Mouse (Mus musculus): ENCODE results near the gene Ints11. TPM values are rescaled to one million over a fixed set of nuclear protein-coding genes. Genes with fewer than 3 reads are reported as not detected.

Gene Ints11
- polyA plus RNA-seq, 1 experiment from 2014 or later, result 27.3 TPM

DNA sequence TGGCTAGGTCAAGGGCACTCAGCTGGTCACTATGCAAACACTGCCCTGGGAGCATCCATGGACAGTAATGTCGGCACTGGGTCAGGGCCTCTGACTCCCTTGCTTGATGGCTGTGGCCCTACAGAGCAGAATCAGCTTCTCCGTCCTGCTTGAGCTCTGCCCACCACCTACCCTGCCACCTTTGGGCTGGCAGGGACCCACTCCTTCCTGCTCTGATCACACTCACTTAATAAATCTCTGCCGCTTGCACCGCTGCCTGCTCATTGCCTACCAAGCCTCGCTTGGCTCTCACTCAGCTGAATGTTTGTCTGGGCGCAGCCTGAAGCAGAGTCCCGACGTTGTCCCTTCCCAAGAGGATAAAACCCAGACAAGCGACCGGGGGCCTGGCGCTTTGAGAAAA, 37.7 kb downstream of the Ints11 start:
- Histone ChIP-seq H3K4me3 (no peak overlapping the region), H3K4me2 (no peak overlapping the region), H3K9ac (no peak overlapping the region), H3K36me3 (peaks cover 31% of the 10 kb centered on the region; the same call in 1 of the 2 replicates), H3K4me1 (replicated peaks) (no peaks in the 10 kb centered on the region), H3K27ac (no peak overlapping the region), H3K9me3 (replicated peaks) (no peaks in the 10 kb centered on the region), H3K27me3 (no peaks in the 10 kb centered on the region)
- WGBS, result 66% methylated on average over 11 of the region's 11 CpGs
- no peak for ATAC-seq (replicated peaks; ENCODE audit: insufficient number of reproducible peaks, insufficient read depth, low FRiP score, low read depth)

DNA sequence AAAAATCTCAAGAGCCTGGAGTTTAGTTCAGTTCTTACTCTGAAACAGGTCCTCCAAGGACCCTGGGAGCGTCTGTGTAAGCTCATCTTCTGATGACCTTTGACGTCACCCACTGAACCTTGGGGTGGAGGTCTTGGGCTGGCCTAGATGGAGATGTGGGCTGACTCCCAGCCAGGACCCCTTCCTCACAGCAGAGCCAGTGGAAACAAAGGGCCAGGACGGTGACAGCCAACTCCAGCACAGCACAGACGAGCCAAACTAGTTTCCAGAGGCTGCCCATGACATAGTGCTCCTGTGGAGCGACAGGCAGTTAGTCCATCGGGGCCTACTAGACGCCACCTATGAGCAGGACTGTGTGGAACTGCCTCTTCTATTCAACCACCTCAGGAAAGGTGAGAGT, 38.9 kb downstream of the Ints11 start:
- Histone ChIP-seq H3K9ac (no peak overlapping the region), H3K27me3 (no peaks in the 10 kb centered on the region), H3K4me2 (no peak overlapping the region), H3K27ac (no peak overlapping the region), H3K36me3 (peaks cover 19% of the 10 kb centered on the region; the same call in 1 of the 2 replicates), H3K9me3 (replicated peaks) (no peaks in the 10 kb centered on the region), H3K4me3 (no peak overlapping the region), H3K4me1 (replicated peaks) (no peaks in the 10 kb centered on the region)
- no peak for ATAC-seq (replicated peaks; ENCODE audit: insufficient number of reproducible peaks, insufficient read depth, low FRiP score, low read depth)
- 70% methylated on average over 7 of the region's 7 CpGs for WGBS

DNA sequence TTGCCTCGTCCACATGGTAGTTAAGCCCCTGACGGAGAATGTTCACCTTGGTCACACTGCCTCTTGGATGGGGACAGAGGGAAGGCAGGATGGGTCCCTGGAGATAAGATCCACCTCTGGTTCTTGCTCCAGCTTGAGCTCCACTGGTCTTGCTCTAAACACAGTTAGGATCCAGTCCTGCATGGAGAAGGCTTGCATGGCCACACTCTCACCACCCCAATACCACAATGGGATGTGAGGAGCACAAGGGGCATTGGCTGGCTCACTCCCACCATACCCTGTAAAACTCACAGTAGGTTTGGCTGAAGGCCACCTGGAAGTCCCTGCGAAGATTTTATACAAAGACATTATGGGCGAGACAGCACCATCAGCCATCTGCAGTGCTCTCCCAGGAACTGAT, 39.4 kb downstream of the Ints11 start:
- no peak overlapping the region for H3K4me2 ChIP-seq
- WGBS, result 81% methylated on average over 4 of the region's 4 CpGs
- H3K4me3 ChIP-seq, result no peak overlapping the region
- no peak overlapping the region for H3K27ac ChIP-seq
- H3K27me3 ChIP-seq, result no peaks in the 10 kb centered on the region
- no peaks in the 10 kb centered on the region for H3K4me1 ChIP-seq (replicated peaks)
- H3K9me3 ChIP-seq (replicated peaks), result no peaks in the 10 kb centered on the region
- H3K36me3 ChIP-seq, result peaks cover 15% of the 10 kb centered on the region; the same call in 1 of the 2 replicates
- no peak overlapping the region for H3K9ac ChIP-seq
- ATAC-seq (replicated peaks; ENCODE audit: insufficient number of reproducible peaks, insufficient read depth, low FRiP score, low read depth), result no peak

DNA sequence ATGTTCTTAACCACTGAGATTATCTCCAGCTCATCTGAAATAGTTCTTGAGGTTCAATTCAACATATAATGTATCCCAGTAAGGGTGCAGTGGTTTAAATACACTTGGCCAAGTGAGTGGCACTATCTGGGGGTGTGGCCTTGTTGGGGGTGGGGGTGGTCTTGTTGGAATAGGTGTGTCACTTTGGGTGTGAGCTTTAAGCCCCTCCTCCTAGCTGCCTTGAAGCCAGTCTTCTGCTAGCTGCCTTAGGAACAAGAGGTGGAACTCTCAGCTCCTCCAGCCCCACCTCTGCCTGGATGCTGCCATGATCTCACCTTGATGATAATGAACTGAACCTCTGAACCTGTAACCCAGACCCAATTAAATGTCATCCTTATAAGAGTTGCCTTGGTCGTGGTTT, 62.7 kb downstream of the Ints11 start:
- no peak overlapping the region for H3K9ac ChIP-seq
- no peak overlapping the region for H3K27ac ChIP-seq
- peaks cover 4% of the 10 kb centered on the region for H3K27me3 ChIP-seq
- H3K9me3 ChIP-seq (replicated peaks), result no peaks in the 10 kb centered on the region
- WGBS, result 58% methylated on average over 1 of the region's 1 CpGs
- H3K4me3 ChIP-seq, result no peak overlapping the region
- H3K36me3 ChIP-seq, result no peaks in the 10 kb centered on the region
- no peak overlapping the region for H3K4me2 ChIP-seq
- no peak for ATAC-seq (replicated peaks; ENCODE audit: insufficient number of reproducible peaks, insufficient read depth, low FRiP score, low read depth)
- H3K4me1 ChIP-seq (replicated peaks), result no peaks in the 10 kb centered on the region

Small RNA genes lying within 50 kb of the gene (microRNA-seq; reads per million reads assigned to microRNA genes)
- gene Gm22991, result not detected

Other genes starting within 250 kb of the Ints11 start
- gene Cdk11b, start 244.7 kb upstream of the Ints11 start, polyA plus RNA-seq (2015; fragmentation: Nextera tagmentation; extraction: Ambion mirVana), result 38.4 and 41.8 TPM in 2 replicates
- gene Gm10563, start 224.1 kb upstream of the Ints11 start, polyA plus RNA-seq (2015; fragmentation: Nextera tagmentation; extraction: Ambion mirVana), result not detected in 2 replicates
- gene Mmp23, start 216.2 kb upstream of the Ints11 start, polyA plus RNA-seq (2015; fragmentation: Nextera tagmentation; extraction: Ambion mirVana), result 65.5 and 74.9 TPM in 2 replicates
- gene Mib2, start 200.3 kb upstream of the Ints11 start, polyA plus RNA-seq (2015; fragmentation: Nextera tagmentation; extraction: Ambion mirVana), result 17.3 and 23.4 TPM in 2 replicates
- gene Fndc10, start 175.2 kb upstream of the Ints11 start, polyA plus RNA-seq (2015; fragmentation: Nextera tagmentation; extraction: Ambion mirVana), result 3.8 and 5.0 TPM in 2 replicates
- gene Ssu72, start 164.7 kb upstream of the Ints11 start, polyA plus RNA-seq (2015; fragmentation: Nextera tagmentation; extraction: Ambion mirVana), result 97.0 and 107 TPM in 2 replicates
- gene Tmem240, start 134.7 kb upstream of the Ints11 start, polyA plus RNA-seq (2015; fragmentation: Nextera tagmentation; extraction: Ambion mirVana), result 0.53 and 0.56 TPM in 2 replicates
- gene Atad3a, start 108.5 kb upstream of the Ints11 start, polyA plus RNA-seq (2015; fragmentation: Nextera tagmentation; extraction: Ambion mirVana), result 88.9 and 108 TPM in 2 replicates
- gene Vwa1, start 94.8 kb upstream of the Ints11 start, polyA plus RNA-seq (2015; fragmentation: Nextera tagmentation; extraction: Ambion mirVana), result 5.9 and 7.8 TPM in 2 replicates
- 1.7 and 2.0 TPM in 2 replicates for gene Tmem88b, start 83.7 kb upstream of the Ints11 start, polyA plus RNA-seq (2015; fragmentation: Nextera tagmentation; extraction: Ambion mirVana)
- gene Ankrd65, start 79.1 kb upstream of the Ints11 start, polyA plus RNA-seq (2015; fragmentation: Nextera tagmentation; extraction: Ambion mirVana), result 0.13 TPM in 1 of 2 replicates, not detected in the other
- gene Mrpl20, start 66.7 kb upstream of the Ints11 start, polyA plus RNA-seq (2015; fragmentation: Nextera tagmentation; extraction: Ambion mirVana), result 131 TPM in 2 replicates
- 106 and 123 TPM in 2 replicates for gene Ccnl2, start 57.1 kb upstream of the Ints11 start, polyA plus RNA-seq (2015; fragmentation: Nextera tagmentation; extraction: Ambion mirVana)
- gene Aurkaip1, start 38.3 kb upstream of the Ints11 start, polyA plus RNA-seq (2015; fragmentation: Nextera tagmentation; extraction: Ambion mirVana), result 121 and 124 TPM in 2 replicates
- gene Mxra8, start 29.9 kb upstream of the Ints11 start, polyA plus RNA-seq (2015; fragmentation: Nextera tagmentation; extraction: Ambion mirVana), result 72.7 and 91.4 TPM in 2 replicates
- 8.1 and 12.2 TPM in 2 replicates for gene Dvl1, start 22.1 kb upstream of the Ints11 start, polyA plus RNA-seq (2015; fragmentation: Nextera tagmentation; extraction: Ambion mirVana)
- gene Tas1r3, start 6.2 kb upstream of the Ints11 start, polyA plus RNA-seq (2015; fragmentation: Nextera tagmentation; extraction: Ambion mirVana), result 0.14 TPM in 2 replicates
- 7.8 and 10.3 TPM in 2 replicates for gene Cptp, start 106 bp upstream of the Ints11 start, polyA plus RNA-seq (2015; fragmentation: Nextera tagmentation; extraction: Ambion mirVana)
- 28.7 and 32.4 TPM in 2 replicates for gene Pusl1, start 22.2 kb downstream of the Ints11 start, polyA plus RNA-seq (2015; fragmentation: Nextera tagmentation; extraction: Ambion mirVana)
- 8.2 and 13.5 TPM in 2 replicates for gene Acap3, start 22.3 kb downstream of the Ints11 start, polyA plus RNA-seq (2015; fragmentation: Nextera tagmentation; extraction: Ambion mirVana)
- gene Ube2j2, start 74.3 kb downstream of the Ints11 start, polyA plus RNA-seq (2015; fragmentation: Nextera tagmentation; extraction: Ambion mirVana), result 71.7 and 79.0 TPM in 2 replicates
- 24.9 and 31.3 TPM in 2 replicates for gene C1qtnf12, start 92.8 kb downstream of the Ints11 start, polyA plus RNA-seq (2015; fragmentation: Nextera tagmentation; extraction: Ambion mirVana)
- 7.7 and 10.0 TPM in 2 replicates for gene B3galt6, start 123.1 kb downstream of the Ints11 start, polyA plus RNA-seq (2015; fragmentation: Nextera tagmentation; extraction: Ambion mirVana)
- 105 and 127 TPM in 2 replicates for gene Sdf4, start 123.3 kb downstream of the Ints11 start, polyA plus RNA-seq (2015; fragmentation: Nextera tagmentation; extraction: Ambion mirVana)
- gene Tnfrsf4, start 144.3 kb downstream of the Ints11 start, polyA plus RNA-seq (2015; fragmentation: Nextera tagmentation; extraction: Ambion mirVana), result 0.36 and 0.55 TPM in 2 replicates
- 1.9 and 2.9 TPM in 2 replicates for gene Tnfrsf18, start 156.6 kb downstream of the Ints11 start, polyA plus RNA-seq (2015; fragmentation: Nextera tagmentation; extraction: Ambion mirVana)
- 0.59 and 1.1 TPM in 2 replicates for gene Ttll10, start 189.9 kb downstream of the Ints11 start, polyA plus RNA-seq (2015; fragmentation: Nextera tagmentation; extraction: Ambion mirVana)
- 11.6 and 19.4 TPM in 2 replicates for gene 9430015G10Rik, start 240.4 kb downstream of the Ints11 start, polyA plus RNA-seq (2015; fragmentation: Nextera tagmentation; extraction: Ambion mirVana)